ENCODE assay signal across 8 mouse cellular contexts in genomic region chr8:86744313-86745220, GRCm38 (mm10). TPM values are rescaled to one million over a fixed set of nuclear protein-coding genes. Genes with fewer than 3 reads are reported as not detected.
DNase-seq lines count a peak whose midpoint lies in the region; ATAC-seq and TF ChIP-seq lines count a peak whose summit lies in the region.

No protein-coding gene starts in this region.

- peaks cover 10 to 22% of the 10 kb centered on the region in 2 experiments; a peak in 3 of 4 replicates for H3K4me1 ChIP-seq in CH12.LX (ENCODE audit: control insufficient read depth in 1 of 2, insufficient read depth in 2 of 2)
- peaks cover 7% of the 10 kb centered on the region for H3K4me1 ChIP-seq in limb, embryonic 15.5 days
- H3K4me1 ChIP-seq in stomach, embryonic 14.5 days (ENCODE audit: control insufficient read depth, insufficient read depth, low read length): peaks cover 13% of the 10 kb centered on the region; the same call in 1 of the 2 replicates

- peak overlapping the region; percentile 48 for H3K4me2 ChIP-seq in CH12.LX (ENCODE audit: insufficient read depth, low read depth, poor library complexity, severe bottlenecking)
- peak overlapping the region; percentile 54 for H3K4me2 ChIP-seq in limb, embryonic 15.5 days
- H3K4me2 ChIP-seq in stomach, embryonic 14.5 days (replicated peaks; ENCODE audit: low read depth, low read length): peak overlapping the region; percentile 71

- in situ Hi-C loops in CH12.LX (cut with MboI; ENCODE audit: low pct_ligation_motif_present, low pct_unique_long_range_greater_than_20kb, low sequenced_read_pairs): no loop called here

- H3K36me3 ChIP-seq in CH12.LX (replicated peaks in 1 of 2; ENCODE audit: control insufficient read depth in 1 of 2, insufficient read depth in 1 of 2, low read length in 1 of 2): no peaks in the 10 kb centered on the region
- no peaks in the 10 kb centered on the region for H3K36me3 ChIP-seq in limb, embryonic 15.5 days
- no peaks in the 10 kb centered on the region for H3K36me3 ChIP-seq in stomach, embryonic 14.5 days (ENCODE audit: control insufficient read depth, insufficient read depth, low read length)

- DNase-seq in heart, adult 11 months: peak; percentile 87
- no peak for DNase-seq in heart, adult 8-10 months (ENCODE audit: low spot score)
- no peak for DNase-seq in CH12.LX (ENCODE audit: extremely low read depth)
- no peak for DNase-seq in T-cell, adult 2 months (ENCODE audit: low spot score)

- no peaks in the 10 kb centered on the region for H3K9me3 ChIP-seq in CH12.LX (replicated peaks; ENCODE audit: low read length)
- no peaks in the 10 kb centered on the region for H3K9me3 ChIP-seq in limb, embryonic 15.5 days
- no peaks in the 10 kb centered on the region for H3K9me3 ChIP-seq in stomach, embryonic 14.5 days (ENCODE audit: control insufficient read depth, low read depth, low read length)

- peak overlapping the region; percentile 98 for H3K9ac ChIP-seq in CH12.LX (ENCODE audit: insufficient read depth, low read depth)
- H3K9ac ChIP-seq in limb, embryonic 15.5 days: peak overlapping the region; percentile 92
- peak overlapping the region; percentile 99 for H3K9ac ChIP-seq in stomach, embryonic 14.5 days (replicated peaks; ENCODE audit: low read depth, low read length)

- WGBS in limb, embryonic 15.5 days: 4% methylated on average over 18 of the region's 18 CpGs
- 5% methylated on average over 18 of the region's 18 CpGs for WGBS in stomach, embryonic 14.5 days

- no peak for TF ChIP-seq POLR2A in CH12.LX (IDR thresholded peaks at IDR 0.05; ENCODE audit: low read depth, low read length)

- TF ChIP-seq RAD21 in CH12.LX (IDR thresholded peaks at IDR 0.05; ENCODE audit: low read depth, low read length): no peak

- peaks cover 38% of the 10 kb centered on the region for H3K79me2 ChIP-seq in CH12.LX (replicated peaks; ENCODE audit: control insufficient read depth, extremely low read depth, insufficient read depth, poor library complexity, severe bottlenecking)

- H3K27ac ChIP-seq in CH12.LX (ENCODE audit: insufficient read depth, low read depth): no peak overlapping the region
- peak overlapping the region; percentile 97 for H3K27ac ChIP-seq in limb, embryonic 15.5 days
- peak overlapping the region; percentile 98 for H3K27ac ChIP-seq in stomach, embryonic 14.5 days (ENCODE audit: low read length)

- peak overlapping the region; percentile 80 to 89 (median 87) for H3K4me3 ChIP-seq in CH12.LX (replicated peaks in 1 of 3; ENCODE audit: low read depth in 2 of 3, low read length in 2 of 3, poor library complexity in 1 of 3)
- peak overlapping the region; percentile 87 for H3K4me3 ChIP-seq in limb, embryonic 15.5 days
- H3K4me3 ChIP-seq in stomach, embryonic 14.5 days (ENCODE audit: low read depth, low read length): peak overlapping the region; percentile 69

- H3K27me3 ChIP-seq in CH12.LX (replicated peaks): peaks cover 1% of the 10 kb centered on the region
- H3K27me3 ChIP-seq in limb, embryonic 15.5 days: no peaks in the 10 kb centered on the region
- H3K27me3 ChIP-seq in stomach, embryonic 14.5 days (ENCODE audit: control insufficient read depth, insufficient read depth, low read length): no peaks in the 10 kb centered on the region

- TF ChIP-seq CTCF in CH12.LX (conservative IDR thresholded peaks at IDR 0.05 in 1 of 2, IDR thresholded peaks at IDR 0.05 in 1 of 2; ENCODE audit: low read depth in 2 of 2, low read length in 2 of 2): no peak

- no peak for TF ChIP-seq EP300 in CH12.LX (IDR thresholded peaks at IDR 0.05; ENCODE audit: low read length)

- ATAC-seq in erythroid progenitor cell, adult 5-6 weeks (replicated peaks; ENCODE audit: low FRiP score, poor library complexity, severe bottlenecking): peak; percentile 1; the same call in 1 of the 2 replicates
- ATAC-seq in limb, embryonic 15.5 days (ENCODE audit: insufficient number of reproducible peaks, low FRiP score, low TSS enrichment, low read depth): no peak
- no peak for ATAC-seq in stomach, embryonic 14.5 days (ENCODE audit: insufficient number of reproducible peaks, insufficient read depth, low FRiP score, low read depth)
- ATAC-seq in CD4-positive, CD25-positive, alpha-beta regulatory T cell, adult 4 months: no peak

- dilution Hi-C loops in CH12.LX (cut with MboI; ENCODE audit: extremely low pct_ligation_motif_present, extremely low pct_unique_long_range_greater_than_20kb, low sequenced_read_pairs): no loop called here

TF ChIP-seq in CH12.LX, 34 proteins besides CTCF, POLR2A, EP300 and RAD21:
- no peak for TF ChIP-seq POLR2AphosphoS2 (IDR thresholded peaks at IDR 0.05; ENCODE audit: low read depth, low read length)

RNA-seq across cellular contexts. Expression of gene Gm10638, which starts 0.9 kb away (rescaled TPM):
- 1 to 10 TPM; 1.8 to 4.4 (median 3.0) TPM for total RNA-seq in heart, adult 8-10 months (2022)
- total RNA-seq in CH12.LX (2012; rRNA removed) (0.13 and 0.42 TPM in 2 replicates), CH12.LX (2014; rRNA removed) (not detected in 2 replicates)
- polyA plus RNA-seq in CH12.LX (2012; ENCODE audit: insufficient read length, low read depth): not detected in 2 replicates
- not detected in 2 replicates for total RNA-seq in erythroid progenitor cell, adult 5-6 weeks (2015; ENCODE audit: low replicate concordance)
- 2.6 TPM in 1 of 2 replicates, not detected in the other for total RNA-seq in erythroid progenitor cell, adult 5-6 weeks (2017; ENCODE audit: low replicate concordance)
- polyA plus RNA-seq in limb, embryonic 15.5 days (2015; fragmentation: Nextera tagmentation; extraction: Ambion mirVana): 4.0 and 4.4 TPM in 2 replicates
- polyA plus RNA-seq in stomach, embryonic 14.5 days (2014; fragmentation: Nextera tagmentation; extraction: Ambion mirVana): 3.7 and 3.9 TPM in 2 replicates
- not detected for polyA plus RNA-seq in CD4-positive, CD25-positive, alpha-beta regulatory T cell, adult 4 months (2017; shearing (Covaris generic))

RNA-seq across cellular contexts. Expression of gene Siah1a, which starts 1.2 kb away (rescaled TPM):
- 10 to 100 TPM; 11.1 to 14.3 (median 12.8) TPM for total RNA-seq in heart, adult 8-10 months (2022)
- total RNA-seq in CH12.LX (2012; rRNA removed) (5.1 and 5.9 TPM in 2 replicates), CH12.LX (2014; rRNA removed) (11.1 and 12.2 TPM in 2 replicates)
- 7.0 and 8.0 TPM in 2 replicates for polyA plus RNA-seq in CH12.LX (2012; ENCODE audit: insufficient read length, low read depth)
- 22.2 and 45.0 TPM in 2 replicates for total RNA-seq in erythroid progenitor cell, adult 5-6 weeks (2015; ENCODE audit: low replicate concordance)
- 37.6 and 46.2 TPM in 2 replicates for total RNA-seq in erythroid progenitor cell, adult 5-6 weeks (2017; ENCODE audit: low replicate concordance)
- polyA plus RNA-seq in limb, embryonic 15.5 days (2015; fragmentation: Nextera tagmentation; extraction: Ambion mirVana): 38.6 and 41.6 TPM in 2 replicates
- polyA plus RNA-seq in stomach, embryonic 14.5 days (2014; fragmentation: Nextera tagmentation; extraction: Ambion mirVana): 39.1 and 48.9 TPM in 2 replicates
- polyA plus RNA-seq in CD4-positive, CD25-positive, alpha-beta regulatory T cell, adult 4 months (2017; shearing (Covaris generic)): 1 to 10 TPM; 4.8 to 7.9 TPM
